Mouse (Mus musculus): ENCODE measurements around the gene Pak2.

The Pak2 gene

DNA sequence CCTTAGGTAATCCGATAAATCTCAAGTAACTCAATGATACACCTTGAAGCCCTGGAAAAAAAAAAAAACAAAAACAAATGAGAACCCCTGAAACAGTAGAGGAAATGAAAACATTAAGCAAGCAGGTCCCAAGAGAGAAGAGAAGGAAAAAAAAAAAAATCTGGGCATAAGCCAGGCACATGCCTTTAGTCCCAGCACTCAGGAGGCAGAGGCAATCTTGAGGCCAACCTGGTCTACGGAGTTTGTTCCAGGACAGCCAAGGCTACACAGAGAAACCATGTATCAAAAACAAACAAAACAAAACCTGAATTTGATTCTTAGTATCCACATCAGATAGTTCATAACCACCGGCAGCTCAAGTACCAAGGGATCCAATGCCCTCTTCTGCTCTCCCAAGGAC lies 74.4 kb downstream of the Pak2 start:
- in situ Hi-C loops (cut with MboI; ENCODE audit: low sequenced_read_pairs) = no loop called here

DNA sequence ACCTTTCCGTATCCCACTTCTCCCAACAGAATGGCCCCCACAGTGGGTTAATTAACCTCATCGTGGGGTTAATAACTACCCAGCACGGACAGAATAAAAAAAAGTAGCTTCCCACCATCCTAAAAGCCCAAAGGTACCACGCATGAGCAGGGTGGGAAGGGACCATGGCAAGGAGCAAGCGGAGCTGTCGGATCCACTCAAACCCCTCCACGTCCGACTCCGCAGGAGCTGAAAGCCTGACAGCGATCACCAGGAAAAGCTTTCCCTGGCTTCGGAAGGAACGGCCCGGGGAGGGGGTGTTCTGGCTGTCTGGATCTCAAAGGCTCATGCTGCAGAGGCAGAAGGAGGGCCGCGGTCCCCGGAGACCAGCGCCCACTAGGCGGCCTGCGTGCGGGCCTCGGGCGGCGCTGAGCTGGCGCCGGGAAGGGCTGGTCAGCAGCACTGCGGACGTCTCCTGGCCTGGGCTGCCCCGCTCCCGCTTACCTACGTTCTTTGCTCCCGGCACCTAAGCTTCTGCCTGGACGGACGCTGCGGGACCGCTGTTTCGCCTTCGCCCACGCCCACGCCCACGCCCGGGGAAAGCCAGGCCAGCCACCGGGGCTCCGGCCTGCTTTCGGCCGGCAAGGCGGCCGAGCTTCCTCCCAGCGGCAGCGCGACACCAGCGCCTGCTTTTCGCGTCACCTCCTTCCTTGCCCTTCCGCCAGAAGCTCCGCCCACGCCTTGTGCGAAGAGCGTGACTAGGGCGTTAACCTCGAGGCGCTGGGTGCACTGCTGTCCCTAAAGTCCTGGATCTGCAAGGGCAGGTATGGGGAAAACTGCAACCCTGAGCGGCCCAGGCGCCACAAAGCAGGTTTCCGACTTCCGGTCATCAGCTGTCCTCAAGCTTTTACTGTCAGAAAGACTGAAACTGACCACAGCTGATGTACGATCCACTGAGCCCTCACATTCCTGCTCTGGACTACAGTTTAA lies 76.3 kb downstream of the Pak2 start, which contains the start of gene Senp5:
Gene Senp5, minus strand, starts transcription at position 779 of the 969 bp plus-strand sequence.
- in situ Hi-C loops (cut with MboI; ENCODE audit: low sequenced_read_pairs) = no loop called here

DNA sequence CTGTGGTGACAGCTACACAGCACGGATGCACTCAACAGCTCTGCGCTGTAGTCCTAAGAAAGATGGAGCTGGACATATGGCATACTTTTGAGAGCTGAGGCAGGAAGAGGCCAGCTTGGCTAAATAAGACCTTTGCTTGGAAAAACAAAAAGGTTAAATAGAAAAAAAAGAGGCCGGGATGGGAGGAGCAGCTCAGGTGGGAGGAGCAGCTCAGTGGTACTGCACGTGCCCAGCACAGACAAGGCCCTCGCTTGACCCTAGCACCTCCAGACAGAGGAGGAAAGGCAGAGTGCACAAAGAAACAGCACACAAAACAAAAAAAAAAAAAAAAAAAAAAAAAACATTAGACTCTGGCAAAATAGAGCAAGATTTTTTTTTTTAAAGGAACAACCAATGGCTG lies 82.8 kb downstream of the Pak2 start:
- in situ Hi-C loops (cut with MboI; ENCODE audit: low sequenced_read_pairs) = no loop called here

DNA sequence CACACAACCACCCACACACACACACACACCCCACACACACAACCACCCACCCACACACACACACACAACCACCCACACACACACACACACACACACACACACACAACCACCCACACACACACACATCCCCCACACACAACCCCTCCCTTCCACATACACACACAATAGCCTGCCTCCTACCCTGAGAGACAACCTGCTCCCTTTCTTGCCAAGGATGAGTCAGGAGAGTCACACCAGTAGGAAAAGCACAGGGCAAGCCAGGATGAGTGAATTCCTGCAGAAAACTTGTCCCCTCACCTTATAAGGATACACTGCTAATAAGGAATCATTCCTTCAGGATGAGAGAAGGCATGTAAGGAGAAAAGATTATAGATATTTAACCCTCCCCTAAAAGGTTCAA lies 85.2 kb downstream of the Pak2 start:
- in situ Hi-C loops (cut with MboI; ENCODE audit: low sequenced_read_pairs) = no loop called here

DNA sequence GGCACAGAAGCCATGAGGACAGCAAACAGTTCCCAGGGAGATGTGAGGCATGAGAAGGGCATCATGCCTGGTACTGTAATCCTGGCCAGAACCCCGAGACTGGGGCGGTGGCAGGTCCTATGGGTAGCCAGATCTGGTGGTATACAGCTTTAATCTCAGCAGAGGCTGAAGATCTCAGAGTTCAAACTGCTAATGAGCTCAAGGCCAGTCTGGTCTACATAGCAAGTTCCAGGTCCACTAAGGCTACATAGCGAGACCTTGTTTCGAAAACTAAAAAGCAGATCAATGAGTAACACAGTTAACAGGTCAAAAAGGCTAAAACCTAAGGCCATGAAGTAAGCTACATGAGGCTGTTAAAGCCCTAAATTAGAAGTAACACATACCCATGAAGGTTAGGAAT lies 85.9 kb downstream of the Pak2 start:
- in situ Hi-C loops (cut with MboI; ENCODE audit: low sequenced_read_pairs) = no loop called here

DNA sequence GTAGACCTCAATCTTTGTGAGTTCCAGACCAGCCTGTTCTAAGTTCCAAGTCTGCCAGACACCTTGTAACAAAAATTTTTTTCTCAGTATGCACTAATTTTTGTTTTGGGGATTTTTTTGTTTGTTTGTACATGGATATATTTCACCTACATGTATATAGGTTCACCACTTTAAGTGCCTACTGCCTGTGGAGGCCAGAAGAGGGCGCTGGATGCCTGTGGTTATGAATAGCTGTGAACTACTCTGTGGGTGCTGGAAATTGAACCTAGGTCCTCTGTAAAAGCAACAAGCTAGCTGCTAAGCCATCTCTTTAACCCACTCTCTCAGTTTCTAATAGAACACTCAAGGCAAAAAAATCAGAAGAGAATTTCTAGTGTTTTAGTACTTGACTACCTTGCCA lies 87.1 kb downstream of the Pak2 start:
- in situ Hi-C loops (cut with MboI; ENCODE audit: low sequenced_read_pairs) = no loop called here

DNA sequence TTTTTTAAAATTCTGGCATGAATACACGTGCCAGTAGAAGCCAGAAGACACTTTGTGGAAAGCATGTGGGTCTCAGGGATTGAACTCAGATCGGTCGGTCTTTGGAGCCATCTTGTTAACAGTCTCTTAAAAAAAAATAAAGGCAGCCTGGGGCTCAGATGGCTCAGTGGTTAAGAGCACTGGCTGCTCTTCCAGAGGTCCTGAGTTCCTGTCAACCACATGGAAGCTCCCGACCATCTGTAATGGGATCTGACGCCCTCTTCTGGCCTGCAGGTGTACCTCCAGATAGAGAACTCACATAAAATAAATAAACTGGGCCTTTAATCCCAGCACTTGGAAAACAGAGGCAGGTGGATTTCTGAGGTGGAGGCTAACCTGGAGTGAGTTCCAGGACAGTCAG lies 98.2 kb downstream of the Pak2 start:
- in situ Hi-C loops (cut with MboI; ENCODE audit: low sequenced_read_pairs) = no loop called here

DNA sequence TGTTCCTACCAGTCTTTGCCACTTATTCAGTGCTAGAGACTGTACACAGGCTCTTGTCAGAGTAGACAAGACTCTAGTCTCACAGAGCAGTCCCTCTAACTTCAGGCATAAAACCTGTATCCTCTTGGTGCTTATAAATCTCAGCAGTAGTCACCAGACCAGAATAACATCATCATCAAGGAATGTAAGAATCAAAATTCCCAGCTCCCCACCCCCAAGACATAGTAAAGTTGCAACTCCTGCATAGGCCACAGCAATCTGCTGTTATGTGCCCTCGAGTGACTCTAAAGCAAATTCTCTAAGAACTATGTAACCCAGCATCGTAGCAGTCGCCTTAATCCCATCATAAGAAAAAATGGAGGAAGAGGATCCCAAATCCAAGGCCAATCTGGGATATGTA lies 99.6 kb downstream of the Pak2 start:
- in situ Hi-C loops (cut with MboI; ENCODE audit: low sequenced_read_pairs) = no loop called here

DNA sequence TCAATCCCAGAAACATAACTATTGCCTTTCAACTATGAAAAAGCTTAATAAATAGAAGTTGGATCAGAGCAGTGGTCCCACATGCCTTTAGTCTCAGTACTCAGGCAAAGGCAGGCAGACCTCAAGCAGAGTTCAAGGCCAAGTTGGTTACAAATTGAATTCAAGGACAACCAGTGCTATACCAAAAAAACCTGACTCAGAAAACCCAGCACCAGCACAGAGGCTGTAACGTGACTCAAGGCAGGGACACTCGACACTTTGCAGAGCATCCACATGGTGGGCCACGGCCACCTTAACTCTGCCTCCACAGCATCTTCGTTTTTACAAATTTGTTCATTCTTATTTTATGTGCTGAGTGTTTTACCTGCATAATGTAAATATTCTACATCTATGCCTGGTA lies 103.9 kb downstream of the Pak2 start:
- in situ Hi-C loops (cut with MboI; ENCODE audit: low sequenced_read_pairs) = no loop called here

Measured in CH12F3 (cell line).